27 mouse cellular contexts compared by ENCODE assay signal in genomic region chr4:135598998-135599397, GRCm38 (mm10). TPM values are rescaled to one million over a fixed set of nuclear protein-coding genes. Genes with fewer than 3 reads are reported as not detected.
DNase-seq lines count a peak whose midpoint lies in the region; ATAC-seq and TF ChIP-seq lines count a peak whose summit lies in the region.
"Had no signal": no experiment of that assay in that cellular context is flagged by ENCODE, and none has a peak within 500 bp of the region (broad histone marks: within the 10 kb centered on the region; RNA-seq: fewer than 3 reads in every experiment).

No protein-coding gene starts in this region.

- WGBS in embryonic facial prominence, embryonic 14.5 days: 80% methylated on average over 1 of the region's 2 CpGs
- WGBS in embryonic facial prominence, embryonic 10.5 days: 69% methylated on average over 2 of the region's 2 CpGs
- 56% methylated on average over 2 of the region's 2 CpGs for WGBS in kidney, embryonic 16.5 days

- H3K36me3 ChIP-seq in embryonic facial prominence, embryonic 14.5 days (ENCODE audit: control insufficient read depth, insufficient read depth, low read length): no peaks in the 10 kb centered on the region
- no peaks in the 10 kb centered on the region for H3K36me3 ChIP-seq in embryonic facial prominence, embryonic 10.5 days (replicated peaks)
- H3K36me3 ChIP-seq in kidney, embryonic 16.5 days (ENCODE audit: insufficient read depth, low read length): no peaks in the 10 kb centered on the region
- no peaks in the 10 kb centered on the region for H3K36me3 ChIP-seq in ES-E14 (ENCODE audit: control insufficient read depth, insufficient read depth, low read length, poor library complexity, severe bottlenecking)
- H3K36me3 ChIP-seq: forebrain, embryonic 10.5 days; heart, embryonic 13.5 days; hindbrain, embryonic 12.5 days; limb, embryonic 12.5 days; liver, embryonic 13.5 days; midbrain, embryonic 12.5 days; stomach, embryonic 15.5 days had no signal

- H3K27ac ChIP-seq in embryonic facial prominence, embryonic 14.5 days (replicated peaks; ENCODE audit: low read depth, low read length): no peak overlapping the region
- no peak overlapping the region for H3K27ac ChIP-seq in embryonic facial prominence, embryonic 10.5 days (replicated peaks)
- no peak overlapping the region for H3K27ac ChIP-seq in kidney, embryonic 16.5 days (ENCODE audit: low read length)
- H3K27ac ChIP-seq in ES-E14 (ENCODE audit: insufficient read depth, low read depth, low read length, poor library complexity, severe bottlenecking): peak overlapping the region; percentile 17; the same call in 1 of the 2 replicates
- H3K27ac ChIP-seq: forebrain, embryonic 10.5 days; heart, embryonic 13.5 days; hindbrain, embryonic 12.5 days; limb, embryonic 12.5 days; liver, embryonic 13.5 days; midbrain, embryonic 12.5 days had no signal

- in situ Hi-C loops in ES-E14 (cut with MboI; ENCODE audit: low sequenced_read_pairs in 2 of 2, unreplicated experiment in 2 of 2): no loop called here

- no peaks in the 10 kb centered on the region for H3K27me3 ChIP-seq in embryonic facial prominence, embryonic 14.5 days (replicated peaks; ENCODE audit: control insufficient read depth, insufficient read depth, low read length)
- no peaks in the 10 kb centered on the region for H3K27me3 ChIP-seq in embryonic facial prominence, embryonic 10.5 days (replicated peaks; ENCODE audit: low read depth, poor library complexity, severe bottlenecking)
- no peaks in the 10 kb centered on the region for H3K27me3 ChIP-seq in kidney, embryonic 16.5 days (ENCODE audit: insufficient read depth, low read length)
- H3K27me3 ChIP-seq: heart, embryonic 13.5 days; hindbrain, embryonic 12.5 days; limb, embryonic 12.5 days; liver, embryonic 13.5 days; midbrain, embryonic 12.5 days; stomach, embryonic 15.5 days had no signal

- DNase-seq in embryonic facial prominence, embryonic 14.5 days (ENCODE audit: low spot score): peak; percentile 15
- DNase-seq in embryonic facial prominence, embryonic 10.5 days (ENCODE audit: low spot score): no peak
- DNase-seq in kidney, postnatal 25 days: peak; percentile 23 to 54
- no peak for DNase-seq in ES-E14 (ENCODE audit: low read depth, low spot score)
- DNase-seq in kidney, postnatal 36 days: peak; percentile 30 to 52
- no peak for DNase-seq in cerebellum, adult 9-10 months
- no peak for DNase-seq in thymus, postnatal 0 days (ENCODE audit: low spot score)
- DNase-seq: adrenal gland, postnatal 10 days; cerebellum, adult 9-11 months; gastrocnemius, postnatal 14 days; heart, adult 11 months; heart, postnatal 14 days; liver, embryonic 13.5 days; lung, embryonic 14.5 days; thymus, adult 18-20 months had no signal

- peaks cover 5% of the 10 kb centered on the region; the same call in 1 of the 2 replicates for H3K9me3 ChIP-seq in embryonic facial prominence, embryonic 14.5 days (ENCODE audit: control insufficient read depth, low read length)
- no peaks in the 10 kb centered on the region for H3K9me3 ChIP-seq in embryonic facial prominence, embryonic 10.5 days
- no peaks in the 10 kb centered on the region for H3K9me3 ChIP-seq in kidney, embryonic 16.5 days (ENCODE audit: low read length)
- H3K9me3 ChIP-seq in ES-E14 (ENCODE audit: control insufficient read depth, insufficient read depth, low read depth, low read length): no peaks in the 10 kb centered on the region
- H3K9me3 ChIP-seq: forebrain, embryonic 10.5 days; heart, embryonic 13.5 days; hindbrain, embryonic 12.5 days; limb, embryonic 12.5 days; liver, embryonic 13.5 days; stomach, embryonic 15.5 days had no signal

- no peak overlapping the region for H3K9ac ChIP-seq in embryonic facial prominence, embryonic 14.5 days (ENCODE audit: low read depth, low read length)
- no peak overlapping the region for H3K9ac ChIP-seq in kidney, embryonic 16.5 days (replicated peaks; ENCODE audit: low read length)
- H3K9ac ChIP-seq in ES-E14 (ENCODE audit: insufficient read depth, low read depth, low read length, poor library complexity, severe bottlenecking): no peak overlapping the region
- H3K9ac ChIP-seq: heart, embryonic 13.5 days; hindbrain, embryonic 12.5 days; limb, embryonic 12.5 days; liver, embryonic 13.5 days; lung, embryonic 14.5 days; midbrain, embryonic 12.5 days; stomach, embryonic 15.5 days had no signal

- ATAC-seq in embryonic facial prominence, embryonic 14.5 days (ENCODE audit: low read depth): no peak
- no peak for ATAC-seq in kidney, embryonic 16.5 days (ENCODE audit: low FRiP score, low TSS enrichment)
- ATAC-seq: activated CD4-positive, CD25-positive, alpha-beta regulatory T cell, adult 4 months; forebrain, embryonic 16.5 days had no signal

- peaks cover 8% of the 10 kb centered on the region for H3K4me1 ChIP-seq in embryonic facial prominence, embryonic 14.5 days (ENCODE audit: control insufficient read depth, insufficient read depth, low read length)
- H3K4me1 ChIP-seq in embryonic facial prominence, embryonic 10.5 days: peaks cover 14% of the 10 kb centered on the region
- peaks cover 10% of the 10 kb centered on the region for H3K4me1 ChIP-seq in kidney, embryonic 16.5 days (ENCODE audit: insufficient read depth, low read length)
- H3K4me1 ChIP-seq in ES-E14 (ENCODE audit: control insufficient read depth in 2 of 2, insufficient read depth in 2 of 2, low read length in 2 of 2, poor library complexity in 1 of 2): peaks cover 8 to 26% of the 10 kb centered on the region in 2 experiments; a peak in 3 of 4 replicates
- H3K4me1 ChIP-seq: hindbrain, embryonic 12.5 days; liver, embryonic 13.5 days; stomach, embryonic 15.5 days had no signal

- no peak overlapping the region for H3K4me3 ChIP-seq in embryonic facial prominence, embryonic 14.5 days (ENCODE audit: low read depth, low read length)
- no peak overlapping the region for H3K4me3 ChIP-seq in embryonic facial prominence, embryonic 10.5 days
- H3K4me3 ChIP-seq in kidney, embryonic 16.5 days (ENCODE audit: low read length): no peak overlapping the region
- no peak overlapping the region for H3K4me3 ChIP-seq in ES-E14 (ENCODE audit: insufficient read depth in 1 of 2, low read depth in 1 of 2, low read length in 2 of 2, poor library complexity in 1 of 2, severe bottlenecking in 1 of 2)
- H3K4me3 ChIP-seq: forebrain, embryonic 10.5 days; heart, embryonic 13.5 days; hindbrain, embryonic 12.5 days; limb, embryonic 12.5 days; liver, embryonic 13.5 days; midbrain, embryonic 12.5 days; stomach, embryonic 15.5 days had no signal

- no peak overlapping the region for H3K4me2 ChIP-seq in embryonic facial prominence, embryonic 14.5 days (ENCODE audit: low read depth, low read length)
- no peak overlapping the region for H3K4me2 ChIP-seq in kidney, embryonic 16.5 days (replicated peaks; ENCODE audit: low read depth, low read length)
- H3K4me2 ChIP-seq: heart, embryonic 13.5 days; hindbrain, embryonic 12.5 days; limb, embryonic 12.5 days; liver, embryonic 13.5 days; lung, embryonic 14.5 days; midbrain, embryonic 12.5 days; stomach, embryonic 15.5 days had no signal

TF ChIP-seq in ES-E14, 5 proteins besides CTCF, POLR2A, EP300 and RAD21:
- no peak for TF ChIP-seq ZC3H11A (IDR thresholded peaks at IDR 0.05; ENCODE audit: borderline replicate concordance, low read depth, low read length)
- TF ChIP-seq HCFC1 (IDR thresholded peaks at IDR 0.05; ENCODE audit: borderline replicate concordance, insufficient read depth, low read length): no peak
- TF ChIP-seq MAFK (IDR thresholded peaks at IDR 0.05; ENCODE audit: insufficient read depth, low read depth, low read length): no peak
- no peak for TF ChIP-seq ZNF384 (IDR thresholded peaks at IDR 0.05; ENCODE audit: low read depth, low read length)
- TF ChIP-seq CHD2 (IDR thresholded peaks at IDR 0.05; ENCODE audit: low read depth, low read length): no peak

RNA-seq across cellular contexts. Expression of gene Grhl3, which starts 25.6 kb away (rescaled TPM):
- polyA plus RNA-seq in embryonic facial prominence, embryonic 14.5 days (2014; fragmentation: Nextera tagmentation; extraction: Ambion mirVana): 13.3 and 21.3 TPM in 2 replicates
- polyA plus RNA-seq in embryonic facial prominence, embryonic 10.5 days (2016; fragmentation: Nextera tagmentation; extraction: Ambion mirVana): 7.6 and 9.6 TPM in 2 replicates
- polyA plus RNA-seq in kidney, embryonic 16.5 days (2015; fragmentation: Nextera tagmentation; extraction: Ambion mirVana): 3.6 and 4.9 TPM in 2 replicates
- 6.2 and 6.7 TPM in 2 replicates for total RNA-seq in ES-E14 (2012; rRNA removed)
- 0.78 and 1.2 TPM in 2 replicates for polyA plus RNA-seq in thymus, postnatal 0 days (2015; fragmentation: Nextera tagmentation; extraction: Ambion mirVana)
- total RNA-seq: CH12.LX; common myeloid progenitor, adult 5-6 weeks; heart, postnatal 14 days; megakaryocyte, adult 5-6 weeks had no signal
- polyA plus RNA-seq: activated CD4-positive, CD25-positive, alpha-beta regulatory T cell, adult 4 months had no signal

Comparison
In these comparisons a context has a peak if more than half of its experiments do, and no peak if none do; other contexts are left out.
1. DNase-seq: peak in embryonic facial prominence, embryonic 14.5 days (single experiment), kidney, postnatal 25 days (2 of 2) and kidney, postnatal 36 days (2 of 2); none in embryonic facial prominence, embryonic 10.5 days (single experiment), ES-E14 (single experiment), cerebellum, adult 9-10 months (single experiment) and thymus, postnatal 0 days (single experiment).